In genomic region chr19:57002741-57003459, GRCm38 (mm10) we compare ENCODE assay signal across 10 mouse cellular contexts. TPM values are rescaled to one million over a fixed set of nuclear protein-coding genes. Genes with fewer than 3 reads are reported as not detected.
DNase-seq lines count a peak whose midpoint lies in the region; ATAC-seq and TF ChIP-seq lines count a peak whose summit lies in the region.
"Had no signal": no experiment of that assay in that cellular context is flagged by ENCODE, and none has a peak within 500 bp of the region (broad histone marks: within the 10 kb centered on the region; RNA-seq: fewer than 3 reads in every experiment).

No protein-coding gene starts in this region.

- no peak for TF ChIP-seq CTCF in kidney, postnatal 0 days (IDR thresholded peaks at IDR 0.05; ENCODE audit: low read depth)

- intact Hi-C loops in left cerebral cortex, postnatal 10 days (cut with DNase I): no loop called here

- no peak overlapping the region for H3K9ac ChIP-seq in forebrain, embryonic 14.5 days (ENCODE audit: low read length)
- H3K9ac ChIP-seq in kidney, postnatal 0 days (ENCODE audit: low read depth, low read length): no peak overlapping the region
- H3K9ac ChIP-seq in limb, embryonic 13.5 days: no peak overlapping the region

- peak overlapping the region; percentile 66; the same call in 1 of the 2 replicates for H3K27ac ChIP-seq in forebrain, embryonic 10.5 days
- H3K27ac ChIP-seq in forebrain, embryonic 14.5 days (ENCODE audit: low read depth, low read length): no peak overlapping the region
- H3K27ac ChIP-seq in kidney, postnatal 0 days: peak overlapping the region; percentile 60
- peak overlapping the region; percentile 38; the same call in 1 of the 2 replicates for H3K27ac ChIP-seq in brown adipose tissue, adult 24 weeks (replicated peaks; ENCODE audit: low read depth, low read length)
- H3K27ac ChIP-seq in limb, embryonic 13.5 days: no peak overlapping the region

- no peak for ATAC-seq in forebrain, embryonic 14.5 days
- ATAC-seq in kidney, postnatal 0 days (replicated peaks; ENCODE audit: low FRiP score, low read depth): no peak
- no peak for ATAC-seq in limb, embryonic 13.5 days (ENCODE audit: low FRiP score, low read depth)

- DNase-seq in forebrain, embryonic 10.5 days (ENCODE audit: extremely low spot score, low spot score): no peak
- DNase-seq in forebrain, embryonic 14.5 days (ENCODE audit: low spot score): no peak
- peak; percentile 69 for DNase-seq in kidney, postnatal 0 days (ENCODE audit: low spot score)
- no peak for DNase-seq in kidney, adult 18-20 months
- no peak for DNase-seq in left cerebral cortex, adult 11 months (ENCODE audit: low spot score)
- DNase-seq in left cerebral cortex, postnatal 10 days (ENCODE audit: extremely low spot score in 1 of 2, low spot score in 2 of 2): no peak

- H3K36me3 ChIP-seq in forebrain, embryonic 10.5 days (replicated peaks): no peaks in the 10 kb centered on the region
- H3K36me3 ChIP-seq in forebrain, embryonic 14.5 days (ENCODE audit: control insufficient read depth, insufficient read depth, low read length): no peaks in the 10 kb centered on the region
- no peaks in the 10 kb centered on the region for H3K36me3 ChIP-seq in kidney, postnatal 0 days (ENCODE audit: insufficient read depth, low read length)
- H3K36me3 ChIP-seq in limb, embryonic 13.5 days: no peaks in the 10 kb centered on the region

- peaks cover 45% of the 10 kb centered on the region for H3K4me1 ChIP-seq in forebrain, embryonic 10.5 days
- peaks cover 10% of the 10 kb centered on the region for H3K4me1 ChIP-seq in forebrain, embryonic 14.5 days (ENCODE audit: control insufficient read depth, insufficient read depth, low read length)
- peaks cover 14% of the 10 kb centered on the region for H3K4me1 ChIP-seq in kidney, postnatal 0 days (replicated peaks; ENCODE audit: insufficient read depth, low read length)
- H3K4me1 ChIP-seq in brown adipose tissue, adult 24 weeks (ENCODE audit: control insufficient read depth, insufficient read depth, insufficient read length, low read length): peaks cover 10% of the 10 kb centered on the region
- peaks cover 57% of the 10 kb centered on the region for H3K4me1 ChIP-seq in limb, embryonic 13.5 days

- H3K9me3 ChIP-seq in forebrain, embryonic 10.5 days: no peaks in the 10 kb centered on the region
- no peaks in the 10 kb centered on the region for H3K9me3 ChIP-seq in forebrain, embryonic 14.5 days (replicated peaks; ENCODE audit: control insufficient read depth, low read length)
- no peaks in the 10 kb centered on the region for H3K9me3 ChIP-seq in kidney, postnatal 0 days (replicated peaks; ENCODE audit: low read length)
- H3K9me3 ChIP-seq in limb, embryonic 13.5 days: no peaks in the 10 kb centered on the region

- WGBS in forebrain, embryonic 10.5 days: 78% methylated on average over 12 of the region's 12 CpGs
- 81% methylated on average over 12 of the region's 12 CpGs for WGBS in forebrain, embryonic 14.5 days
- WGBS in kidney, postnatal 0 days: 43% methylated on average over 12 of the region's 12 CpGs
- 60% methylated on average over 12 of the region's 12 CpGs for WGBS in limb, embryonic 13.5 days

- no peak overlapping the region for H3K4me2 ChIP-seq in forebrain, embryonic 14.5 days (ENCODE audit: low read length)
- peak overlapping the region; percentile 37 for H3K4me2 ChIP-seq in kidney, postnatal 0 days (ENCODE audit: low read length)
- peak overlapping the region; percentile 9; the same call in 1 of the 2 replicates for H3K4me2 ChIP-seq in limb, embryonic 13.5 days (replicated peaks)

- no peak overlapping the region for H3K4me3 ChIP-seq in forebrain, embryonic 10.5 days
- no peak overlapping the region for H3K4me3 ChIP-seq in forebrain, embryonic 14.5 days (ENCODE audit: low read depth, low read length)
- no peak overlapping the region for H3K4me3 ChIP-seq in kidney, postnatal 0 days (replicated peaks; ENCODE audit: low read depth, low read length)
- H3K4me3 ChIP-seq in brown adipose tissue, adult 24 weeks (ENCODE audit: insufficient read depth, low read depth, low read length): no peak overlapping the region
- no peak overlapping the region for H3K4me3 ChIP-seq in limb, embryonic 13.5 days

- peaks cover 31% of the 10 kb centered on the region for H3K27me3 ChIP-seq in forebrain, embryonic 10.5 days (ENCODE audit: poor library complexity, severe bottlenecking)
- H3K27me3 ChIP-seq in forebrain, embryonic 14.5 days (replicated peaks; ENCODE audit: control insufficient read depth, insufficient read depth, low read length): peaks cover 15% of the 10 kb centered on the region; the same call in 1 of the 2 replicates
- no peaks in the 10 kb centered on the region for H3K27me3 ChIP-seq in kidney, postnatal 0 days (ENCODE audit: insufficient read depth, low read length)
- peaks cover 20% of the 10 kb centered on the region for H3K27me3 ChIP-seq in limb, embryonic 13.5 days

RNA-seq across cellular contexts. Expression of gene Afap1l2, which starts 5.1 kb away (rescaled TPM):
- polyA plus RNA-seq in forebrain, embryonic 10.5 days (2016; fragmentation: Nextera tagmentation; extraction: Ambion mirVana): 1.2 and 1.5 TPM in 2 replicates
- 4.9 and 7.9 TPM in 2 replicates for polyA plus RNA-seq in forebrain, embryonic 14.5 days (2014; fragmentation: Nextera tagmentation; extraction: Ambion mirVana)
- 21.3 and 22.0 TPM in 2 replicates for polyA plus RNA-seq in kidney, postnatal 0 days (2015; fragmentation: Nextera tagmentation; extraction: Ambion mirVana)
- polyA plus RNA-seq in brown adipose tissue, adult 24 weeks (2012; ENCODE audit: insufficient read depth, insufficient read length, missing spikeins): 1.3 and 1.4 TPM in 2 replicates
- 5.6 and 6.9 TPM in 2 replicates for polyA plus RNA-seq in limb, embryonic 13.5 days (2015; fragmentation: Nextera tagmentation; extraction: Ambion mirVana)
- 10 to 100 TPM; 13.2 to 14.5 TPM for total RNA-seq in left cerebral cortex, postnatal 10 days (2021)
- total RNA-seq: common myeloid progenitor, adult 5-6 weeks; monocyte, adult 5-6 weeks had no signal

Comparison
In these comparisons a context has a peak if more than half of its experiments do, and no peak if none do; other contexts are left out.
1. H3K27ac ChIP-seq: peak in forebrain, embryonic 10.5 days (single experiment), kidney, postnatal 0 days (single experiment) and brown adipose tissue, adult 24 weeks (single experiment); none in forebrain, embryonic 14.5 days (single experiment) and limb, embryonic 13.5 days (single experiment).